In genomic region chr13:38610336-38610735, GRCm38 (mm10) we compare ENCODE assay signal across 16 mouse cellular contexts. TPM values are rescaled to one million over a fixed set of nuclear protein-coding genes. Genes with fewer than 3 reads are reported as not detected.
DNase-seq lines count a peak whose midpoint lies in the region; ATAC-seq and TF ChIP-seq lines count a peak whose summit lies in the region.
"Had no signal": no experiment of that assay in that cellular context is flagged by ENCODE, and none has a peak within 500 bp of the region (broad histone marks: within the 10 kb centered on the region; RNA-seq: fewer than 3 reads in every experiment).

No protein-coding gene starts in this region.

- H3K4me1 ChIP-seq in kidney, adult 2 months (ENCODE audit: control insufficient read depth, insufficient read depth, low read length) = peaks cover 2% of the 10 kb centered on the region; the same call in 1 of the 2 replicates
- H3K4me1 ChIP-seq in kidney, embryonic 16.5 days (ENCODE audit: insufficient read depth, low read length) = no peaks in the 10 kb centered on the region
- H3K4me1 ChIP-seq in hindbrain, embryonic 10.5 days (replicated peaks) = no peaks in the 10 kb centered on the region
- H3K4me1 ChIP-seq: hindbrain, embryonic 12.5 days; neural tube, embryonic 15.5 days had no signal

- H3K4me3 ChIP-seq in kidney, adult 2 months (ENCODE audit: insufficient read depth, low read depth, low read length) = no peak overlapping the region
- no peak overlapping the region for H3K4me3 ChIP-seq in kidney, embryonic 16.5 days (ENCODE audit: low read length)
- no peak overlapping the region for H3K4me3 ChIP-seq in hindbrain, embryonic 10.5 days
- H3K4me3 ChIP-seq: hindbrain, embryonic 12.5 days; liver, embryonic 15.5 days; megakaryocyte, embryonic 14.5 days; neural tube, embryonic 15.5 days had no signal

- H3K36me3 ChIP-seq in kidney, adult 2 months (ENCODE audit: control insufficient read depth, insufficient read depth, low read length) = no peaks in the 10 kb centered on the region
- H3K36me3 ChIP-seq in kidney, embryonic 16.5 days (ENCODE audit: insufficient read depth, low read length) = peaks cover 9% of the 10 kb centered on the region; the same call in 1 of the 2 replicates
- H3K36me3 ChIP-seq in hindbrain, embryonic 10.5 days = peaks cover 33% of the 10 kb centered on the region

- TF ChIP-seq POLR2A in kidney, adult 2 months (IDR thresholded peaks at IDR 0.05; ENCODE audit: low read depth, low read length) = no peak

- H3K27ac ChIP-seq in kidney, adult 2 months (ENCODE audit: insufficient read depth, low read depth, low read length) = peak overlapping the region; percentile 8; the same call in 1 of the 2 replicates
- H3K27ac ChIP-seq in kidney, embryonic 16.5 days (ENCODE audit: low read length) = no peak overlapping the region
- H3K27ac ChIP-seq in hindbrain, embryonic 10.5 days = no peak overlapping the region
- H3K27ac ChIP-seq: hindbrain, embryonic 12.5 days; liver, embryonic 15.5 days; neural tube, embryonic 15.5 days had no signal

- H3K9ac ChIP-seq in kidney, embryonic 16.5 days (replicated peaks; ENCODE audit: low read length) = no peak overlapping the region
- H3K9ac ChIP-seq: hindbrain, embryonic 12.5 days; liver, embryonic 15.5 days; neural tube, embryonic 15.5 days had no signal

- ATAC-seq in kidney, embryonic 16.5 days (ENCODE audit: low FRiP score, low TSS enrichment) = no peak
- ATAC-seq in megakaryocyte-erythroid progenitor cell, adult 5-6 weeks (replicated peaks; ENCODE audit: low FRiP score, low TSS enrichment, poor library complexity, severe bottlenecking) = no peak
- ATAC-seq in inflammation-experienced regulatory T-cells, adult 6 months = no peak
- ATAC-seq: activated CD4-positive, CD25-positive, alpha-beta regulatory T cell, adult 4 months; intestine, postnatal 0 days had no signal

- no peak for TF ChIP-seq CTCF in kidney, adult 2 months (conservative IDR thresholded peaks at IDR 0.05; ENCODE audit: insufficient read depth, insufficient read length, low read depth, low read length)

- DNase-seq in kidney, adult 2 months = peak; percentile 84
- DNase-seq in adrenal gland, postnatal 25 days = peak; percentile 80
- DNase-seq in lung, adult 18-20 months = peak; percentile 58 to 78
- no peak for DNase-seq in hindbrain, embryonic 10.5 days (ENCODE audit: low spot score)
- DNase-seq: cerebellum, postnatal 10 days; left cerebral cortex, postnatal 4 days; thymus, adult 18-20 months had no signal

- WGBS in kidney, adult 2 months = 62% methylated on average over 6 of the region's 6 CpGs
- 69% methylated on average over 6 of the region's 6 CpGs for WGBS in kidney, embryonic 16.5 days
- 91% methylated on average over 6 of the region's 6 CpGs for WGBS in hindbrain, embryonic 10.5 days

- no peak overlapping the region for H3K4me2 ChIP-seq in kidney, embryonic 16.5 days (replicated peaks; ENCODE audit: low read depth, low read length)
- H3K4me2 ChIP-seq: hindbrain, embryonic 12.5 days; liver, embryonic 15.5 days; neural tube, embryonic 15.5 days had no signal

- no peaks in the 10 kb centered on the region for H3K27me3 ChIP-seq in kidney, adult 2 months (replicated peaks; ENCODE audit: control insufficient read depth, insufficient read depth, low read length)
- no peaks in the 10 kb centered on the region for H3K27me3 ChIP-seq in kidney, embryonic 16.5 days (ENCODE audit: insufficient read depth, low read length)
- no peaks in the 10 kb centered on the region for H3K27me3 ChIP-seq in hindbrain, embryonic 10.5 days (ENCODE audit: insufficient read depth, poor library complexity, severe bottlenecking)
- H3K27me3 ChIP-seq: hindbrain, embryonic 12.5 days; liver, embryonic 15.5 days; megakaryocyte, embryonic 14.5 days; neural tube, embryonic 15.5 days had no signal

- H3K9me3 ChIP-seq in kidney, embryonic 16.5 days (ENCODE audit: low read length) = no peaks in the 10 kb centered on the region
- peaks cover 5% of the 10 kb centered on the region; the same call in 1 of the 2 replicates for H3K9me3 ChIP-seq in hindbrain, embryonic 10.5 days
- H3K9me3 ChIP-seq: hindbrain, embryonic 12.5 days; liver, embryonic 15.5 days; neural tube, embryonic 15.5 days had no signal

RNA-seq across cellular contexts. Expression of gene Bloc1s5, which starts 24.6 kb away (rescaled TPM):
- 7.6 and 7.8 TPM in 2 replicates for polyA plus RNA-seq in kidney, adult 2 months (2012; rRNA removed)
- polyA plus RNA-seq in kidney, embryonic 16.5 days (2015; fragmentation: Nextera tagmentation; extraction: Ambion mirVana) = 22.7 and 24.0 TPM in 2 replicates
- 13.8 and 24.4 TPM in 2 replicates for total RNA-seq in adrenal gland, postnatal 25 days (2021)
- total RNA-seq in megakaryocyte-erythroid progenitor cell, adult 5-6 weeks (2014; fragmentation: Nextera tagmentation) = 13.1 and 18.0 TPM in 2 replicates
- total RNA-seq in megakaryocyte-erythroid progenitor cell, adult 5-6 weeks (2017) = 13.7 and 15.9 TPM in 2 replicates
- polyA plus RNA-seq in inflammation-experienced regulatory T-cells, adult 6 months (2017; shearing (Covaris generic)) = 1 to 10 TPM; 5.2 to 5.7 (median 5.7) TPM
- 20.1 and 25.8 TPM in 2 replicates for polyA plus RNA-seq in hindbrain, embryonic 10.5 days (2016; fragmentation: Nextera tagmentation; extraction: Ambion mirVana)

RNA-seq across cellular contexts. Expression of gene Eef1e1, which starts 48.5 kb away (rescaled TPM):
- polyA plus RNA-seq in kidney, adult 2 months (2012; rRNA removed) = 4.6 and 7.7 TPM in 2 replicates
- 54.1 and 55.3 TPM in 2 replicates for polyA plus RNA-seq in kidney, embryonic 16.5 days (2015; fragmentation: Nextera tagmentation; extraction: Ambion mirVana)
- 30.4 and 36.9 TPM in 2 replicates for total RNA-seq in adrenal gland, postnatal 25 days (2021)
- 80.8 and 96.0 TPM in 2 replicates for total RNA-seq in megakaryocyte-erythroid progenitor cell, adult 5-6 weeks (2014; fragmentation: Nextera tagmentation)
- total RNA-seq in megakaryocyte-erythroid progenitor cell, adult 5-6 weeks (2017) = 132 TPM in 2 replicates
- polyA plus RNA-seq in inflammation-experienced regulatory T-cells, adult 6 months (2017; shearing (Covaris generic)) = 10 to 100 TPM; 42.6 to 49.3 (median 45.5) TPM
- 69.4 and 71.5 TPM in 2 replicates for polyA plus RNA-seq in hindbrain, embryonic 10.5 days (2016; fragmentation: Nextera tagmentation; extraction: Ambion mirVana)
